Mouse (Mus musculus): ENCODE data around the gene Aff3.

The Aff3 gene

DNA sequence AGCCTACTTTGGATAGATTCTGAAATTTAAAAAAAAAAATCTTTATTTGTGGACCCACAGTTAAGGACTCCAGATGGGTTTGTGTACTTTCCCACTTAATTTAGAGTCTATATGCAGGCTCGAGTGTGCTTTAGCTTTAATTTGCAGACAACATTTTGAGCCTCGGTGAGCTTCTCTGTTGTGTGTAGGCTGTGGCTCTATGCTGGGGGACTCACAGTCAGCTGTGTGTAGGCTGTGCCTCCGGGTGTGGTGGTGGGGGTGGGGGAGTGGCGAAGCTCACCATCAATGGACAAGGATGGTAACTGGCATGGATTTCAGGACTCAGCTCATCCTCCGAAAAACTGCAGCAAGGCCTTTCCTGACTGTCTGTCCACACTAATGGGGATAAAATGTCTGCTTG lies 331.8 kb downstream of the Aff3 start:
- peak in 1 of 2 experiments; percentile 25 for DNase-seq (ENCODE audit: low spot score in 2 of 2)

DNA sequence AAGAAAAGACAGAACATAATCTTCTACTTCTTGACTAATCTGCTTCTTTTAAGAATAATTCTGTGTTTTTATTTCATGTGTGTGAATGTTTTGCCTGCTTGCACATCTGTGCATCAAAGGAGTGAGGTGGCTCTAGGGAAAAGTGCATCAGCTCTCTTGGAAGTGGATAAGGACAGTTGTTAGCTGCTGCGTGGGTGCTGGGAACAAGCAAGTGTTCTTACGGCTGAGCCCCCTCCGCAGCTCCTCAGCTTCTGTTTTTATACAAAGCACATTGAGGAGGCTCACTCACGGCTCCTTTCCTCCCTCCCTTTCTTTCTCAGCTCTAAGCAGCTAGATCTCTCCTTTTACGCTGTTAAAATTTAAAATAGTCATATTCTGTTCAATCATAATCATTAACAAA lies 340.5 kb downstream of the Aff3 start:
- DNase-seq (ENCODE audit: low spot score in 2 of 2), result peak in 1 of 2 experiments; percentile 14

DNA sequence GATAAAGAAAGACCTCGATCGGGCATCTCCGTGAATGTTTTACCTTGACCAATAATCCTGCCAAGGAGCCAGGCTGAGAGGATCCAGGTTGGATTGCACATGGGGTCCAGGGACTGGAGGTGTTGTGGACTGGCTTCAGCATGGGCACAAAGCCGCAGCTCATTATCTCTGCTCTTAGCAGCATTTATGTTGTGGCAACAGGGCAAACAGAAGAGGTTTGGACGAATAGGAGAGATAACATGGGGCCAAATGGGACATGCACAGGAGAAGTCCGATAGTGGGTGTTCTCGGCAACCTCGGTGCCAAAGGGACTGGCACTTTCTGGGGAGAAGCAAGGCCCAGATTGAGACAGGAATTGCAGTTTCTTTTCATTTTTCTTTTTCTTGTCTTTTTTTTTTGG lies 342.9 kb downstream of the Aff3 start:
- DNase-seq (ENCODE audit: low spot score in 2 of 2), result no peak

DNA sequence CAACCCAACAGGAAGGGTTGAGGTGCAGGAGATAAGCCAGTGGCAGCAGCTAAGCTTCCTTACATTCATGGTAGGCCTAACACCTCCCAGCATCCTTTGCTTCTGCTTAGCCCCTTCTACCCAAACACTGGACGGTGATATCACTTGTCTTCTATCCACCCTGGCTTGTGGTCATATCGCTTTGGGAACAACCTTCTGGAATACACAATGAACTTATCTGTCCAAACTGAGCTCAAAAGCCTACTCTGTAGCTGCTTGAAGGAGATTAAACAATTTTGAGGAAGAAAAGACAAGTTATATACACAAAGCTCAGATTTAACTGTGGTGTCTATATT lies 343.8 kb downstream of the Aff3 start:
- DNase-seq (ENCODE audit: low spot score in 2 of 2), result no peak

DNA sequence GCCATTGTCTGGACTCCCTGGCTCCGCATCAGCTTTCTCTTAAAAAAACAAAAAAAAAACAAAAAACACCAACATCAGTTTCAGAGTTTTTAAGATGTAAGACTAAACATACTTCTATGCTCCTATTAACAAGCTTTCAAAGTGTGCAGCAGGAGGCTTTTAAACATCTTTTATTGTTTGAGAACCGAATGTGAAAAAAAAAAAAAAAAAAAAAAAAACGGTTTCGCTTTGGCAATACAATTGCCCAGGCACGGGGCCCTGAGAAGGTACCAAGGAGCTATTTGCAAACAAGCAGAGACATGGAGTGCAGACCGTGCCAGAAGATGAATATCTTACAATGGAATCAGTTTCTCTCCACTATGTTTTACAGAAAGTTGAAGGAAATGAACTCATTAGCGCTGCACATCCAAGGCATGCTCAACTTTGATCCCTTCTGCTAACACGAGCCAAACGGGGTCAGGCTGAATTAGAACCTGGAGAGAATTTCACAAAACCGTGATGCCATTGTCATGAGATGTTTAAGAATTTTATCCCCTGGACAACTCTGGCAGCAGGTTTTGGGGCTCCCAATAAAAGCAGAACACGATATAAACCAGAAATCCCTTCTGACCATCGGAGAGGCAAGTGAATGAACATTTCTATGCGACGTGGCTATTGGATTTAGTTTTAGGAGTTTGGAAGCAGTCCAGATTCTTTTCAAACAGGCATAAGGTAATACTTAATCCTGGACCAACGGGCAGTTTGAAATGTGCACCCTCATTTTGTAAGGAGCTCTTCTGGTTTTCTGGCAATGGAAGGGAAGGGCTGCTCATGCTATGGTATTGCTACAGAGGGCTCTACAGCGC lies 344.4 kb downstream of the Aff3 start:
- DNase-seq (ENCODE audit: low spot score in 2 of 2), result no peak

DNA sequence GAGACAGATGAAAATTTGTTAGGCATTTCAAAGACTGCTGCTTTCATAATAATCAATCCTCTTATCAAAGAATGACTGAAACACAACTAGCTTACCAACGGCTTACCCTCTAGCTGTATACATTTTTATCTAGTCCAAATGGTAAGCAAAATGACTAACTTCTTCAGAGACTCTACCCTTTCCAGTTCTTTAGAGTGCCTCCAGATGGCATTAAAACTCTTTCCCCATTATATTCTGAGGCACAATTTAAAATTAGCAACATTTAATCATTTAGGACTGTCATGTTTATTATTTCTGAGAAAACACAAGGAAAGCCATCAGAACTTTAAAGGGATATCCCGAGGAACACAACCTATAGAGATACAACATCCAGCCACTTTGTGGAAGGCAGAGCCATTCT lies 346.1 kb downstream of the Aff3 start:
- DNase-seq (ENCODE audit: low spot score in 2 of 2), result no peak

DNA sequence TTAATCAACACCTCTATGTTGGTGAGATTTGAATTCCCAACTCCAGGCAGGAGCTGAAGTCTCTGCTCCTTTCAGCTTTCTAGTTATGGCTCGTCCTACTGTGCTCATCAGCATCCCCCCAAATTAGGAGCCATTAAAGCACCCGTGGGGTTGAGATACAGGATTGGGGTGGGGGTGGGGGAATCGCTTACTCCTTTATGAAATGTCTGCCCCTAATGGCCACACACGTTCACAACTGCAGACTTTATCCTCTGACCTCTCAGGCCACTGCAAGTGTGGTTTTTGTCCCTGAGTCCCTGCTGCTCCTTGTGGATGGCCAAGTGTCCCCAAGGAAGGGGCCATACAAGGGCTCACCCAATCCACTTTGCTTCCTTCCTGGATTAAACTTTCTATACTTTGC lies 348.8 kb downstream of the Aff3 start:
- no peak for DNase-seq (ENCODE audit: low spot score in 2 of 2)

DNA sequence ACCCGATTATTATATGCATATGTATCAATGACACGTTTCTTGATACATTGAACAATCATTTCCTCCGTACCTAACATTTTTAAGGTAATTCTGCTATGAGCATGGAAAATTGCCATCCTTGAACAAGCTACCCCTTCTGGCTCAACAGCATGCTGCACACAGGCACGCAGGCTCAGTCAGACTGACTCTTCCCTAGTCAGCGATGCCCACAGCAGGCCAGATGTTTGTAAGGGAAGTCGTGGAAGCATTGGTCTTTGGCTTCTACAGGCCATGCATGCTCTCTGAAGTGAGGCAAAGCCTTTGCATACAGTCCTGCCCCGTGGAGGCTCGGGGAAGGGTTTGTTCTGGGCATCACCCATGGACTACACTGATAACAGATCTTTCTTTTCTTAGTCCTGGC lies 354.3 kb downstream of the Aff3 start:
- no peak for DNase-seq (ENCODE audit: low spot score in 2 of 2)

DNA sequence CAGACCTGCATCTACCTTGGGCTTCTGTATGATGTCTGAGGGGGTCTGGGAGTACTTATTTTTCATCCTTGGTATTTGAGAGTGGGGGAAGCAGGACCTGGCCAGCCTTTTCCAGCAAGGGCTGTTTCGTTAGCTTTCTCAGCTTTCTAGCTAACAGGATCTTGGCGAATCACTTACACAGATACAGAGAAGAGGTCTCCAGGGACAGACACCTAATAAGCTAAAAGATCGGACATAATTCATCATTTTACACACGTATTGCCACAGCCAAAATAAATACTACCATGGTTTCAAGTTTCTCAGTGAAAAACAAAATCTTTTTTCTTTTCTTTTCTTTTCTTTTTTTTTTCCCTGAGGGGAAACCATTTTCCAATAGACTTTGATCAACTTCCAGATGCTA lies 354.7 kb downstream of the Aff3 start:
- DNase-seq (ENCODE audit: low spot score in 2 of 2), result no peak

DNA sequence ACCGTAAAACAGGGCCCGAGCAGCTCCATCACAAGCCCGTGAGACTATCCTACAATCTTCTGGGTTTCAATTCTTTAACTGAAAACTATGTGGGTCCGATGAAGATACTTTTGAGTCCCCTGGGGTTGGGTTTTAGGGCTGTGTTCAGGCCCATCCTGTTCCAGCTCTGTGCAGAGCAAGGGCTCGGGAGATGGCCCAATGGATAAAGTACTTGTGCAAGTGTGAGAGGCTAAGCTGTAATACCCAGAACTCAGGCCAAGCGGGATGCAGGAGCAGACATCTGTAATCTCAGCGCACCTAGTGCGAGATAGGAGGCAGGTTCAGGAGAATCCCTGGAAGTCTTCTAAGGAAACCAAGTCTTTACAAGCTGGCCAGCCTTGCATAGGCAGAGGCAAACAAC lies 355.4 kb downstream of the Aff3 start:
- DNase-seq (ENCODE audit: low spot score in 2 of 2), result no peak

DNA sequence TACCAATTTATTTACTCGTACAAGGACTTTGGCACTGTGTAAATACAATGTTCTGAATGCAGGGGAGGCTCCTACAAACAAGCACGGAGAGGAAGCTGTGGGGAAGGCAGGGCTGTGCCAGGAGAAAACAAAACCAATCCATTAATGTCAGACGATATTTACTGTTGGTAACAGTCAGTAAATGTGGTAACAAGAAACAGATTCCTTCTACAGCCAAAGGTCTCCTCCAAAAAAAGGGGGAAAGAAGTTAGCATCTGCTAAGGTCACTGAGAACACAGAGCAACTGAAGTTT lies 356.1 kb downstream of the Aff3 start:
- DNase-seq (ENCODE audit: low spot score in 2 of 2), result no peak

DNA sequence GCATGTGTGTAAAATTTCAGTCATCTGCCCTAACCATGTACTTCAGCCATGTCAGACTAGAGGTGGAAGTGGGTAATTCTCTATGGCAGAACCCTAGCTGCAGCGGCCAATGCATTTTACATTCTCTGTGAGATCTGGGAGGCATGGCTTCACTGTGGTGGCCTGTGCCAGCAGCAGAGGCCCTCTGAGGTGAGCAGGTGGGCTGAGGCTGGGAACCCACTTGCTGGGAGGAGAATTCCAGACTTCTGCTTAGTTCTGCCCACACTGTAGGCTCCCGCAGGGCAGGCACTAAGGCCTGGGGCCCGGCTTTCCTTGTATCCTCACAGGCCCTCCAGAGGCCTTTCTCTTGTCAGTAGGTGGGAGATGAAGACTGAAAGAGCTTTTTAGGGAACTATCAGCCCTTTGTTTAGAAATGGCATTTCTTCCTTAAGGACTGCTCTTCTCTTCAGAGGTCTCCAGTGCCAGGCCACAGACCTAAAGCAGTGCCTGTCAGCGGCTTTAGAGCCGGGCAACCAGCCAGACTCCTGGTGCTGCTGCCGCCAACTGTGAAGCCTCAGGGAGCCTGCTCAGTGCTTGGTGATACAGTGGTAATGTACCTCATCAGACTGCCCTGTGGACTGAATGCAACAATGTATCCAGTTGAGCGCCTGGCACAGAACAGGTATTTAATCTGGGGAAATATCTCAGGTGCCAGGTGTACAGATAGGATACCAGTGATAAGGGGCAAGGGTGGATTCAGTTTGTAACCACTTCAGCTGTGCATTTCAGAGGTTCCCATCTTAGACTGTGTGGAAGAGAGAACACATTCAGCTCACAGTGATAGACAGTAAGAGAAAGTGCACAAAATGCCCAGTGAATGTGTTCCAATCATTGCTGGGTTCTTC lies 356.7 kb downstream of the Aff3 start:
- peak in 1 of 2 experiments; percentile 29 for DNase-seq (ENCODE audit: low spot score in 2 of 2)

DNA sequence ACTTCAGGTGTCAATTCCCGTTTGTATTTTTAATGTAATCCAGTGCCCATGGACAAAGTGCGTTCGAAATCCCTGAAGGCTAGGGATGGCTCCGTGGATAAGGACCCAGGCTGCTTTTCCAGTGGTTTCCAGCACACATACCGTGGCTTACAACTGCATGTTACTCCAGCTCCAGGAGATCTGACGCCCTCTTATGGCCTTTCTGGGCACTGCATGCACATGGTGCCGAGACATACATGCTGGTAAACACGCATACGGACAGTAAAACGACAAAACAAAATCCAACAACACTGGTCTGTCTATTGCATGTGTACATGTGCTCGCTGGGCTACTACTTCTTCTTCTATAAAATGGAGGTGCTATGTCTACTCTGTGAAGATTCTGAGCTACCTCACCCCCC lies 357.5 kb downstream of the Aff3 start:
- DNase-seq (ENCODE audit: low spot score in 2 of 2), result no peak

DNA sequence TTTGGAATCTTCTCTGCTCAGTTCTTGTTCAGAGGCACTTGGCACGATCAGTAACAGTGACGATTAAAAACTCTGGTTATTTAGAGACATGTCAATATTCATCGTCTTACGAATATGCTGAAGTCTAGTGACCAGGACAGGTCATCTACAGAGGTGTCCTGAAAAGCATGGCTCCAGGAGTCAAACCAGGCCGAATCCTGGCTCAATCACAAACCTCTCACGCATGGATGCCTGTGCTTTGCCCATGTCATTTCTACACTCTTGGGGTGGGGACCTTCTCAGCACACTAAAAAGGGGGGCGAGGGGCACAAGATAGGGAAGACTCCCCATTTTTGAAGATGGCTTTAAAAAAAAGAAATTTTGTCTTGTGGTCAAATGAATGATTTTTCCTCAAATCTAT lies 358.6 kb downstream of the Aff3 start:
- DNase-seq (ENCODE audit: low spot score in 2 of 2), result no peak

DNA sequence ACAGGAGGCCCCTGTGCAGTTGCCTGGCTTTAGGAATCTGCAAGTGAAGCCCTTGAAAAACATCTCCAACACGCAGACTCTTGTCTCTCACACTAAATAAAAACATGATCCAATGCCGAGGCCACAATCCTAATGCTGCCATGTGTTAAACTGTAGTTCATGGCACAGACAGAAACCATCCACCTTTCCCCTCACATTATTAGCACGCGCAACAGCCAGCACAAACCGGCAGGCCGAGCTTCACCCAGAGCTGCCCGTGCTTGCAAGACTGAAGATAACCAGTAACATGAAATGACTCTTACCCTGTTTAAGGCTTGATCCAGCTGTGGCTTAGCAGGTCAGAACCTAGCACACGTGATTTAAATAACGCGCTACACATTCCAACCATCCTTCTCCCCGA lies 360.4 kb downstream of the Aff3 start:
- no peak for DNase-seq (ENCODE audit: low spot score in 2 of 2)

DNA sequence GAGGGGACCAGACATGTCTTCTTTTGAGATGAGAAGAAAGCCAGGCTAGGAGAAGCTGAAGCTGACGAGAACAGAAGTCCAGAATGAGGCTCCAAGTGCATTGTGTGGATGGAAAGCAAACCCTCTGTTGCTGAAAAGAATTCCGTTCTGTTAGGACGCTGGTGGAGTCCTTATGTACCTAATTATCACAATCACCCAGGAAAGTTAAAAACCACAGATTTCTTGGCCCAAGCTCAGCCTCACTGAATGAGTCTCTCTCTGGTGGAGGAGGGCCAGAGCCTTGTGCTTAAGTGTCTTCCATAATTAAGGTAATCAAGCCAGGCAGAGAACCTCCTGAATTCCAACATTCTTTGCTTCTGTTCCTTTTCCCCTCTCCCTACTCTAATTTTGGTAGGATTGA lies 366.5 kb downstream of the Aff3 start:
- no peak for DNase-seq (ENCODE audit: low spot score in 2 of 2)

DNA sequence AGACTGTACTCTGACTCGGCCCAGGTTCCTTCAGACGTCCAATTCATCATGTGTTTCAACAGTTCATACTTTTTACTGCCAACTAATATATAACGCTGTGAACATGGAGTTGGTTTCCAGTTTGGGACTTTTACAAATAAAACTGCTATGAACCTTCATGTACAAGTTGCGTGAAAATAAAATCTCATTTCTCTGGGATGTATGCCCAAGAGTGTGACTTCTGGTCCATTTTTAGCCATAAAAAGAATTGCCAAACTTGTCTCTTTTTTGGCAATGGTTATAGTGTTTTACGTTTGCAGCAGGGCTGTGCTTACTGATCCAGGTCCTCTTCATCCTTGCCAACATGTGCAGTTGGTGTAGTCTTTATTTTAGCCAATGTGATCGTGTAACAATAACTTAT lies 369.8 kb downstream of the Aff3 start:
- DNase-seq (ENCODE audit: low spot score in 2 of 2), result no peak

DNA sequence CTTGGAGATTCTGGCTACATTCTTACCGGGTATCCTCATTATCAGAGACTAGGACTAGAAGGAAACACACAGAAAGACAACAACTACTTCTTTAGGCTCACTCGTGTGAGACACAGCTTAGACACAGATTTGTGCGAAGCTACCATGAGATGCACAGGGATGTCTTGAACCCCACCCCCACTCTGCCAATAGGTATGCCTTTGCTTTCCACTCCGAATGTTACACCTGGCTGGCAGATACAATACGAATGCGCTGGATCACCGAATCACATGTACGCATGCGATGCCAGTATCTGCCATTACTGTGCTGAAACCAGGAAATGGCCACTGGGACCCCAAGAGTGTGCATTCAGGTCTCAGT lies 370.4 kb downstream of the Aff3 start:
- DNase-seq (ENCODE audit: low spot score in 2 of 2), result no peak

DNA sequence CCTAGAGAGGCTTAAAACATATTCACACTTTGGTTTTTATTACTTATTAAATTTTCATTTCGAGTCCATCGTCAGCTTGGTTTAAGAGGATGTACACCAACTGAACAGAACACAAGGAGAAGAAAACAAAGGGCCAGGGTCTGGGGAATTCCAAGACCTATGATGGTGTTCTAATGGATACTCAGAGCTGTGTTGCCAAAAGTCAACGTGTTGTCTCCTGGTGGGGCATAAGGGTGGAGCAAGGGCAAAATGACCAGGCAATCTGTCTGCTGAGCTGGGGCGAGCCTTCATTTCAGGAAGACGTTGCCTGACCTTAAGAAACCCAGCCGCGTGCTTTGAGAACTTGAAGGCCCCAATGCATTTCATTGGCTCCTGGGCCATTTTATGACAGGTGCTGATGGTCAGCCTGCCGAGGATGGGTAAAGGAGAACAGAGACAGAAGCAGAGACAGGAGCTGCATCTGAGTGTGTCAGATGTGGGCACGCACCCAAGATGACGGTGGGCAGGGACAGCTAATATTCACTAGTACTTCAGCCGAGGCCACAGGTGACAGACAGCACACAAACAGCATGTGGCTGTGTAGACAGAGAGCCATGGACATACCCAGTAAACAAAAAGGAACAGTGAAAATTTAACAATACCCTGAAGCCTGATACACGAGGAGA lies 371.0 kb downstream of the Aff3 start:
- DNase-seq (ENCODE audit: low spot score in 2 of 2), result no peak

DNA sequence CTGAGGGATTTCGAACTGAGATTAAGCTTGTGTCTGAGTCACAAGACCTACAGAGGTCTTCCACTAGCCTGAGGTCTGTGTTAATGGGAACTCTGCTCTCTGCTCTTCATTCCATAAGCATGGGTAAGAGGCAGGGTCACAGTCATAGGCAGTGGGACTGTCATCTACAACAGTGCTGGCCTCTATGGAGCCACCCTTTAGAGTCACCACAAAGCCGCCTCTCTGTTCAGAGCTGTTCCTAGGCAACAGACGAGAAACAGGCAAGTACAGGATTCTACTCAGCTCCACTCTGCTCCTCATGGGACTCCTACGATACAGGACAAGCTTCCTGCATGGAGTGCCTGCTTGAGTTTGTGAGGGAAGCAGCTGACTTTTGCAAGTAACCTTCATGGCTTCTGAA lies 371.9 kb downstream of the Aff3 start:
- DNase-seq (ENCODE audit: low spot score in 2 of 2), result no peak

DNA sequence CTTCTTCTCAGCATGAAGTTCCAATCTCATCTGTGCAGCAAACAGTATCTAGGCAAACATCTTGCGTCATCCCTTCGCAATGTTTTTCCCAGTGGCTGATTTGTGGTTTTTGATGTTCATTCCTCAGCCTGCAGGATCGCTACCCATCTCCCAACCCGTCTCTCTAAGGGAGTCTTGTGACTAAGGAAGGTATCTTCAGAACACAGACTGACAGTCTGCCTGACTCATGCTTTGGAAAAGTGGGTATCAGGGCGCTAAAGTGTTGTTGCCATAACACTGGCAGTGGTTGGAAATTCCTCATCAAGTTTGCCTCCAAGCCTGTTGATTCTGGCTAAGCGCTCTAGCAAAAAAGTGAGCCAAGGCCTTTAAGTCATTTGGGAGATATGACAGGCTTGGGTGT lies 372.8 kb downstream of the Aff3 start:
- no peak for DNase-seq (ENCODE audit: low spot score in 2 of 2)

DNA sequence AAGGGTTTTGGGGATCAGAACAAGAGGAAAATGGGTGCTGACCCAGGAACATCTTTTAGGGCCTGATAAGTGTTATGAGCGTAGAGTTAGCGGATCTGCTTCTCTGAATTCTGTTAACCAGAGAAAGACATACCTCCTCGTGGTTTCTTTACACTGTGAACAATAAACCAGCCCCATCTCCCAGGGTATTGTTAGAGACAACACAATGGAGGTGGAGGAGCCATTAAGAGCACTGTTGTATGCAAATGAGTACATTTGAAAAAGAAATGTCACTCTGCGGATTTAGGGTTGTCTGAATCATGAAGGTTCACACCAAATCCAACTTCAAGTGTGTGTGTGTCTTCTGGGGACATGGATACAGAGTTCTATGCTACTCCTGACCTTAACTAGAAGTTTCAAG lies 373.3 kb downstream of the Aff3 start:
- no peak for DNase-seq (ENCODE audit: low spot score in 2 of 2)

DNA sequence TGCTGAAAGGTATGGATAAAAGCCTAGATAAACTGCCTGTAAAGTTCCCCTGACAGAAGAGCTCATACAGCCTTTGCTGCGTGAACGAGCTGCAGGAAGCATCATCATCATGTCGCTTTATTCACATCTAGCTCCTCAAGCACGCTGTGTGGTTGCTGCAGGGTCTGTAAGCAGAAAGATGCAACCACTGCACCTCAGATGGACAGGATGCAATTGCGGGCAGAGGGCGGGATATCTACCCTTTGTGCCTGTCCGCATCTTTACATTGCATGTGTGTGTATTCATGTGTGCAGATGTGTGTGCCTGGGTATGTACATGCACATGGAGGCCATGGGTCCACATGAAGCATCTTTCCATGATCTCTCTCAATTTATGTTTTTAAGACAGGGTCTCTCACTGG lies 373.9 kb downstream of the Aff3 start:
- DNase-seq (ENCODE audit: low spot score in 2 of 2), result no peak
